Mouse (Mus musculus) megakaryocyte, embryonic 14.5 days (primary cell): ENCODE measurements around the gene Ctsl.

Experiments
- FLI1 ChIP-seq: IDR thresholded peaks from 2 replicates; pipeline ENCODE4 v1.6.1; 2012; ENCODE audit warnings: low read length, inconsistent platforms, mixed read lengths
- GATA1 ChIP-seq: IDR thresholded peaks from 3 replicates; pipeline ENCODE4 v1.6.1; 2012; ENCODE audit warnings: mixed read lengths, low read length, inconsistent platforms, borderline replicate concordance

GRCm38 (mm10) chr13:64378601-64379000 is 7.9 kb upstream of the Ctsl start:
- no peak for TF ChIP-seq FLI1
- TF ChIP-seq GATA1 = no peak
